Mouse (Mus musculus): ENCODE measurements around the gene Dynll2. TPM values are rescaled to one million over a fixed set of nuclear protein-coding genes. Genes with fewer than 3 reads are reported as not detected.

The Dynll2 gene
- polyA plus RNA-seq (2017; shearing (Covaris generic)): 15.6 TPM

DNA sequence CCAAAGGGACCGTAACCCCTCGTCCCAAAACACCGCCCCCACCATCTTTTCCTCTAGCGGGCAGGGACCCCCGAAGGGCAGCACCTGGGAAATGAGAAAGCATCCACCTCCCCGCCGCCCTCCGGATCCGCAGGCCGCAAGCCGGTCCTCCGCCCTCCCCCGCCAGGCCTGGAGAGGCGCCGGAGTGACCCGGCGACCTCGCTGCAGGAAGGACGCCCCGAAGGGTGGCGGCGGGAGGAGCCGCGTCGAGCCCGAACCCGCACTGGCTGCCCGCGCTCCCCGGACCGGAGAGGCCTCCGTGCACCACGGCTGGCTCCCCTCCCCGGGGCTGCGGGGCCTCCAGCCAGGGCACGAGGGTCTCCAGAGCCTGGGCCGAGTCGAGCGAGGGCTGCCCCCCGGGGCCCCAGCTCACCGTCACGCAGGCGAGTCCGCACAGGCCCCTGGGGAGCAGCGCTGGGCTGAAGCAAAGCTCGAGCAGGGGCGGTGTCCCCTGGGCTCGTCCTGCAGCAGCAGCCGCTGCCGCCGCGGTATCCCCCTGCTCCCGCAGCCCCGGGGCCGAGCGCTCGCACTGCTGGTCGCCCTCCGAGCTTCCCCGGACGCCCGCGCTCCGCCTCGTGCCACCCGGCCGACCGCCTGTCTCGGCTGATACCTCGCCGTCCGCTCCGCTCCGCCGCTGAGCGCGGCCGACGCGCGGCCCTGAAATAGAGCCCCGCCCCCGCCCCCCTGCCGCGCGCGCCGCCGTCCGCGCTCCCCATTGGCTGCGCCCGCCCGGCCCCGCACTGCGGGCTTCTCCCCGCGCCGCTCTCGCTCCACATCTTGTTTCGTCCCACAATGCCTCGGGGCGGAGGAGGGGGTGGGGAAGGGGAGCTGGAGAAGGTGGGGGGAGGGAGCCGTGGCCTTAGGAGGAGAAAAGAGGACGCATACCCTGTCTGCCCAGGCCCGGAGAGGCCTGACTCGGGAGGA is at the start of gene Dynll2:
Dynll2 (minus strand) TSS at position 703 of the 963 bp plus-strand sequence.

Other genes with a start within 250 kb of the Dynll2 start
- 506 TPM for gene Supt4a, start 250.0 kb downstream of the Dynll2 start, polyA plus RNA-seq (2017; shearing (Covaris generic))
- gene Tspoap1, start 227.0 kb downstream of the Dynll2 start, polyA plus RNA-seq (2017; shearing (Covaris generic)): 2.3 TPM
- gene Mpo, start 194.0 kb downstream of the Dynll2 start, polyA plus RNA-seq (2017; shearing (Covaris generic)): not detected
- gene Lpo, start 159.2 kb downstream of the Dynll2 start, polyA plus RNA-seq (2017; shearing (Covaris generic)): not detected
- gene Mks1, start 134.3 kb downstream of the Dynll2 start, polyA plus RNA-seq (2017; shearing (Covaris generic)): 15.7 TPM
- gene Epx, start 112.0 kb downstream of the Dynll2 start, polyA plus RNA-seq (2017; shearing (Covaris generic)): not detected
- gene Olfr462, start 95.3 kb downstream of the Dynll2 start, polyA plus RNA-seq (2017; shearing (Covaris generic)): not detected
- not detected for gene Olfr463, start 90.1 kb downstream of the Dynll2 start, polyA plus RNA-seq (2017; shearing (Covaris generic))
- not detected for gene Olfr464, start 66.6 kb downstream of the Dynll2 start, polyA plus RNA-seq (2017; shearing (Covaris generic))
- gene Srsf1, start 59.8 kb upstream of the Dynll2 start, polyA plus RNA-seq (2017; shearing (Covaris generic)): 211 TPM
- 51.2 TPM for gene Vezf1, start 80.7 kb upstream of the Dynll2 start, polyA plus RNA-seq (2017; shearing (Covaris generic))
- 2.2 TPM for gene Cuedc1, start 110.5 kb upstream of the Dynll2 start, polyA plus RNA-seq (2017; shearing (Covaris generic))
- 52.2 TPM for gene Mrps23, start 216.9 kb upstream of the Dynll2 start, polyA plus RNA-seq (2017; shearing (Covaris generic))

Data from naive thymus-derived CD4-positive, alpha-beta T cell, adult 5 months (primary cell).